Mouse (Mus musculus): ENCODE data around the gene Tex52.
A peak's percentile ranks its signal among the peaks of the same experiment; 100 is the strongest.

Gene Tex52

DNA sequence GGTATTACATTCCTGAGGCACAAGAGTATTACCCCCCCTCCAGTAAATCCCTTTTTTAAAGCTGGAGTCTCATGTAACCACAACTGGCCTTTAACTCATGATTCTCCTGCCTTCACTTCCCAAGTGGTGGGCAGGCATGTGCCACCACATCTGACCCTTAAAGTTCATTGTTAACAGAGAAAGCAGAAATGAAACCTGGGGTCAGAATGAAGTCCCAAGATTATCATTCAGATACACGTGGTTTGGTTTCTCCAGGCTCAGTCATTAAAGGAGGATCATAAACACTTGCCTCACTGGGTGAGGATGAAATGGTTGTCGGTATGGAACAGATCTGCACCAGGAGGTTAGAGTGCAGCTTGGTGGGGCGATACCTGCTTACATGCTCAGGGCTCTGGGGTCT, 6.0 kb downstream of the Tex52 start:
- DNase-seq, result no peak

DNA sequence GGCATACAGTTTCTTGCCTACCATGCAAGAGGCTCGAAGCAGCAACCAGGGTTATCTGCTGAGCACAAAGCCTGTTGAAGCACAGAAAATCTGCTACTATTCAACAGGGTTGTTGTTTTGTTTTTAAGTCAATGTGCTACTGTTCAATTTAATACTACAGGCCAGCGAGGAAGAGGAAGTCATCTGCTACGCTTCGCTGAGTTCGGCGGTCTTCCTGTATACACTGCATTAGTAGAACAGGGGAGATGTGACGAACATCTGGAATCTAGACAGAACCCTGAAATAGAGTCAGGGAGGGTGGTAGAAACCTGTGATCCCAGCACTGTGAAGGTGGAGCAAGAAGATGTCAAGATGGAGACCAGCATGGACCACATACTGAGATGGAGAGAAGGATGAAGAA, 8.5 kb downstream of the Tex52 start:
- no peak for DNase-seq

DNA sequence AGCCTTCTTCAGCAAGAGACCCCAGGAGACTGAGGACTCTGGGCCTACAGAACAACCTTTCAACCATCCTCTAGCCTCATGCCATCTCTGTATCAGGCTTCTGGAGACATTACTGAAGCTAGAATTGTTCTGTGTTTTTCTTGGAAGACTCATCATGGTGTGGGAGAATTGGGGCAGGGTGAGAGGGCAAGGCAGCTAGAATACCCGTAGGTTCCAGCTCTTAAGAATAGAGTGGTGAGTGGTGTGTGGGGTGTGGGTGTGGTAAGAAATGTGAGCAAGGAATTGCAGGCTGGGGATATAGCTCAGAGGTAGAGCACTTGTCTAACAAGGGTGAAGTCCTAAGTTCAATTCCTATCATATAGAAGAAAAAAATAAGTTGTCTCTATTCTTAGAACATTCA, 9.8 kb downstream of the Tex52 start:
- no peak for DNase-seq

DNA sequence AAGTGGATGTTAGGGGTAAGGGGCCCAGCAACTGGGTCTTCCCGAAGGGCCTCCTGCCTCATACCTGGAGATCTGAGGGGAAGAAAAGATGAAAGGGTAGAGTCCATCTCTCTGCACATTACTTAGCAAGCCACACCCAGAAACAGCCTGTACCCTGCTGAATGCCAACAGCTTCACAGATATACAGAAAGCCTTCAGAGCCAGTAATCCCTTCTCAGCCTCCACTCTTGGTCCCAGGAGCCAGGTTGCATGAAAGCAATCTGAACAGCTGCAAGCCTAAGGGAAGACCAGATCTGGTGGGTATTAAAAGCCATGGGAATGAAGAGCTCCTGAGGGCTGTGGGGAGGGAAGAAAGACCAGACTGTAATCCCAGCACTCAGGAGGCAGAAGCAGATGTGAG, 13.9 kb downstream of the Tex52 start:
- DNase-seq, result no peak

DNA sequence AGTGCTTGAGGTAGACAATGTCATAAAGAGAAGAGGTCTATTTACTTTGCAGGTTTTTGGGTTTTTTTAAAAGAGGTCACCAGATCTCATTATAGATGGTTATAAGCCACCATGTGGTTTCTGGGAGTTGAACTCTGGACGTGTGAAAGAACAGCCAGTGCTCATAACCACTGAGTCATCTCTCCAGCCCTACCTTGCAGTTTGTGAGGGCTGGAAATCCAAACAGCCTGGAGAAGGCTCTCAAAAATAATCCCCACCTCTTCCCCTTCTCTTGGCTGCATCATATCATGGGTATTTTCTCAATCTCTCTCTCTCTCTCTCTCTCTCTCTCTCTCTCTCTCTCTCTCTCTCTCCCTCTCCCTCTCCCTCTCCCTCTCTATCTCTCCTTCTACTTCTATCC, 15.4 kb downstream of the Tex52 start:
- DNase-seq, result no peak

DNA sequence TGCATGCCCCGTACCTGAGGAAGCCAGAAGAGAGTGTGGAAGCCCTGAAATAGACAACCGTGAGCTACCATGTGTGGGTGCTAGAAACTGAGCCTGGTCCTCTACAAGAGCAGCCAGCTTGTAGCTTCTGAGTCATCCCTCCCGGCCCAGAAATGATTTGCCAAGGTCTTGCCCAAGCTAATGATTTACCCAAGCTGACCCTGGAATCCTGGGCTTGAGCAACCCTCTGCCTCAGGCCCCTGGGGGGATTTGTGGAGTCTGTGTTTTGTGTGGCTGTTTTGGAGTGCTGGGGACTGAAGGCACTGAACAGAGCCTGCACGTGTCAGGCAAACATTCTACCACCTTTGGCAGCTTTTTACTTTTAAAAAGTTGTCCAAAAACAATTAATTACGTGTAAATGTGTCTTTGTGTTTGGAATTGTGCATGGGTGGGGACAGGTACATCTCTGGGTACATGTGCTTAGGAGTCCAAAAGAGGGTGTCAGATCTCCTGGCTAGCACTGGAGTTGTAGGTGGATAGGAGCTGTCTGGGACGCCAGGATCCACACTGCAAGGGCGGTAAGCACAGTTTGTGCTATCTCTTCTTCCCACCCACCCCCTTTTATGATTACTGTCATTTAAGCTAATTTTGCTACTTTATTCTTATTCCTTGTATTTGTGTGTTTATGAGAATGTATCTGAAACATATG, 22.5 kb downstream of the Tex52 start:
- DNase-seq, result no peak

DNA sequence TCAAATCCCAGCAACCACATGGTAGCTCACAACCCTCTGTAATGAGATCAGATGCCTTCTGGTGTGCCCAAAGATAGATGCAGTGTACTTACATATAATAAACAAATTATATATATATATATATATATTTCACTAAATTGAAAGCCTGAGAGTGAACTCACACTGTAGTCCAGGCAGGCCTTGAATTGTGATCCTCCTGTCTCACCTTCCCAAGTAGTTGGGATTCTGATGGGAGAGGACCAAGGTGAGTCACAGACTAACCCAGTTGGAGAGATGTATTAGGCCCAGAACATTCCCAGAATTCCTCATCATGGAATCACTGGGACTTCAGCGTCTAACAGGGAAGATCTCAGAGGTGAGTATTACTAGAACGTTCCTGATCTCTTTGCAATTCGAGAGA, 23.7 kb downstream of the Tex52 start, which contains the start of gene Nrip2:
Gene Nrip2 (plus strand): TSS at position 301 of the 400 bp plus-strand sequence.
- no peak for DNase-seq

DNA sequence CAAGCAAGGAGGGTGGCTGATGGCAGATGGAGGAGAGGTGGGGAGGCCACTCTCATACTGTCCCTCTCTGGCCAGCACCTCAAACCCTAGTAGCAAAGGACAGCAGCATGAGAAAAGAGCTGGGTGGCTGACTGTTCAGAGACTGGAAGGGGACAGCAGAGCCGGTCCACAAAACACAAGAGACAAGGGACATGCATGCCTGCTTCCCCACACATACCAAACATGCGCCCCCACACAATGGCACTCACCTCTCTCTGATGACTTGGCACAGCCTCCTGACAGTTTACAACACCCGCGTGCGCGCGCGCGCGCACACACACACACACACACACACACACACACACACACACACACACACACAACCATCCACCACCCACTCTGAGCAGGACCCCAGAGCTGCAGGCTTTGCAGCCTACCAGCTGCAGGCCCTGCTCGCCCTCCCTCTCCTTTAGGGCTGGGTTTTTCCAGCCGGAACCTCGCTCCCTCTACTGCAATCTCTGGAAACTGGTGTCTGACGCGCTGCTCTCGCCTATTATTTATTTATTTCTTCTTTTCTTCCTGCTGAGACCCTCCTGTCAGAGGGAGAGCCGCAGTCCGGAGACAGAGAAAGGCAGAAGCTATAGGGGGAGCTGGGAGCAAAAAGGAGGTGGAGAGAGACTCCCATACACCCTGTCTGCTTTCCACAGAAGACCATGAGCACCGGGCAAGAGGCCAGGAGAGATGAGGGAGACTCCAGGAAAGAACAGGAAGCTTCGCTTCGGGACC, 24.3 kb downstream of the Tex52 start:
- DNase-seq, result peak; percentile 36

DNA sequence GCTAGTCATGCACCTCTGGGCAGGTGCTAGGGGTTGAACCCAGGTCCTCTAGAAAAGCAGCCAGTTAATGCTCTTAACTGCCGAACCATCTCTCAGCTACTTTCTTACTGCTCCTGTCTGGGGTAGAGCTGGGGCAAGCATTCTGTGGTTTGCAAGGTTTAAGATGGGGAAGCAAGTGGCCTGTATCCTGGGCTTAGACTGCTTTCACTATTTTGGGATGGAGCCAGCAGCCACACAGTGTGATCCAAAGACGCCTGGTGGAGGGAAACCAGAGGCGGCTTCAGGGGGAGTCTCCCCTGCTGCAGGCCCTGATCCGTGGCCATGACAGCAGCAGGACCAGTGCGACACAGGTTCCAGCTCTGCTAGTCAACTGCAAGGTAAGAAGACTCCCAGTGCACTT, 29.5 kb downstream of the Tex52 start:
- no peak for DNase-seq

DNA sequence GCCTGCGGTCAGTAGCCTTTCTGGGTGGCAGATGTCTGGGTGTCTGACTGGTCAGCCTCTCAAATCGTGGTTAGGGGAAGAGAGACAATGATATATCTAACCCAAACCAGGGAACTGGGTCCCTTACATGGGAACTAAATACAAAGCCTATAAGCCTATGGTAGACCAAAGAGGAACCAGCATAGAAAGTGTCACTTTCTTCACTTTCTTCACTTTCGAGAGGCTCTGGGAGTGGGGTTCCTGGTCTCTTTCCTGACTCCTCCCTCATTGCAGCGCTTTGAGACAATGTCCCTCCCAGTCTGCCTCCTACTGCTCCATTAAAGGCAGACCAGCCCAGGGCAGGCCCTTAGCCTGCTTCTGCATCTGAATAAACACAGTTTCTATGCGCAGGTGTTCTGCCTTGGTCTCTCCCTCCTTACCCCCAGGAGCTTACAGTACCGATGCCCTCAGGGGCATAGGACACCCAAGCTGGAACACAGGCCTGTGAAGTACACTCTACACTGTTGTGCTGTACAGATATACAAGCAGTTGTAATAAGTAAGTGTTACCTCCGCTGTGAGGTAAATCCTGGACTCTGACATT, 33.4 kb downstream of the Tex52 start:
- no peak for DNase-seq

DNA sequence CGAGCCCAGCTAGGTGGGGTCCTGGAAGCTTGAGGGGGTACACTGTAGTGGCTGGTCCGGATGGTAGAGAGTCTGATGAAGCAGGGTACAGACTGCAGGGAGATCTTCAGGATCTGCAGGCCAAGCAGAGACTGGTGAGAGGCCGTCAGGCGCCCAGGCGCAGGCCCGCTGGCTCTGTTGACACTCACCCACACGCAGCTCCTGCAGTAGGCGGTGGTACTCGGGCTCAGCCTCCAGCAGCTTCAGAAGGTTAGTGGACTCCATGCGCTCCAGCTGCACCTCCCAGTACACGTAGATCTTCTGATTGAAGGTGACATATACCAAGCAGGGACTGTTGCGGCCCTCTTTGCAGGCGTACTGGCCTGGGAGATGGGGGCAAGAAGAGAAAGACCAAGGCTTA, 35.0 kb downstream of the Tex52 start:
- DNase-seq, result no peak

DNA sequence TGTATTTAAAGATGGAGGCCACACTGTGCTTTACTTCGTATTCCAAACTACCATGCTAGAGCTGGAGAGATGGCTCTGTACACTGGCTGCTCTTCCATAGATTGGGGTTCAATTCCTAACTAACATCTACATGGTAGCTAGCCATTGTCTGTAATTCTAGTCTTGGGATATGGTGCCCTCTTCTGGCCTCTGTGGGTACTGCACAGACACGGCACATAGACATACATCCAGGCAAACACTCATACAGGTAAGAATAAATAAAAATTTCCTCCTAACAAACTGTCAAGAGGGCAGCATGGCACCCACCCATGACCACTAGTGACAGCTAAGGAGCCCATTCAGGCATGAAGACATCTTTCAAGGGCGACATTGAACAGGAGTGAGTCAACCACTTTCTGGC, 35.9 kb downstream of the Tex52 start:
- DNase-seq, result peak; percentile 73

DNA sequence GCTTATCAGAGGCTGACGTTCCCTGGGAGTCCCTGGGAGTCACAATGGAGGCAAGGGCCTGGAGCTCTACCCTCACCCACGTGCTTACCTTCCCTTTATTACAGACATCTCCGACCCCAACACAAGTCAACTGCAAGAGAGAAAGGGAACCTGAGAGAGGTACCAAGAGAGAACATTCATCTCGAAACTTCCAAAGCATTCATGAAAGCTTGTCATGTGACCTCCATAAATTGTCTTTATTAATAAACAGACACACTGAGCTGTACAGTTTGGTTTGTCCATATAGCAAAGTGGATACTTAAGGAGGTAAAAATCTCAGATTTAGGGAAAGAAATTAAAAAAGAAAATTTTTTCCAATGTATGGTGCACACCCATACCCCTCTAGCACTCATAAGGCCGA, 40.9 kb downstream of the Tex52 start:
- DNase-seq, result no peak

DNA sequence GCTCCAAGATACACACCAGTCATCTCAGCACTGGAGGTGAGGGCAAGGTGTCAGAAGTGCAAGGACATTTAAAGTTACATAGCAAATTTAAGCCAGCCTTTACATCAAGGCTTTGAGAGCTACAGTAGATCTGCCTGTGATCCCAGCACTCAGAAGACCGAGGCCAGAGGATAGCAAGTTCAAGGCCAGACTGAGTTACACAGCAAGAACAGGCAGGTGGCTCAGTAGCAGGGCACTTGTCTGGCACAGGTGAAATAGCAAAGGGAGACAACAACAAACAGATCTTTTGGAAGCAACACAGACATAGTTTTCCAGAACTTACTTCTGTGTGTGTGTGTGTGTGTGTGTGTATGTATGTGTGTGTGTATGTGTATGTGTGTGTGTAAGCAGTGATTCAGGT, 42.8 kb downstream of the Tex52 start:
- DNase-seq, result no peak

DNA sequence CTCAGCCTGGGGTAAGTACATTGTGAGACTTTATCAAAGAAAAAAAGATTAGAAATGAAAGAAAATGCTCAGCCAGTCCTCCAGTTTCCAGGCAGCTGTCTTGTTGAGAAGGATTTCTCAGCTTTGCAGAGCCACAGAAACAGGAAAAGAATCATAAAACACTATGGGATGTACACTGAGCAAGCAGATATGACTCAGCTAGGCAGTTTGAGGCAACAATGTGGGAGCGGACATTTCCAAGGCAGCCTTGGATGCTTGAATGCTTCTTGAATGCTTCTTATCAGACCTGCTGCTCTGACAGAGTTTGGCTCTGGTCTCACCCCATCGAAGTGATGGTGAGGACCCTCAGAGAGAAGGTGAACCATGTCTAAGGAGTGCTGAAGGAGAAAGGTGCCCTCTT, 45.8 kb downstream of the Tex52 start:
- no peak for DNase-seq

DNA sequence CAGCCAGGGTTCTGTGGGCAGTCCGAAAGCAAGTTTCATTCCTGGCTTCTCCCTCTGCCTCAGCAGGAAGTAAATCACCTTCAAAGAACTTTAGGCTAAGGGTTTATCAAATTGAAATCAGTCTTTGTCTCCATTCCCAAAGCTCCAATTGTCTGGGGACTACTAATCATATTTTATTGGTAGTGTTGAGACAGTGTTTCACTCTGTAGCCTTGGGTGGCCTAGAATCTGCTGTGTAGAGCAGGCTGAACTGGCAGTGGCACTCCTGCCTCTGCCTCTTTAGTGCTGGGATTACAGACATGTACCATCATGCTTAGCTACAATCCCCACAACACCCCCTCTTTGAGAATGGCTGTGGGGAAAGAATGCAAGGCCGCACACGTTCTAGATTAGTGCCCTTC, 46.2 kb downstream of the Tex52 start:
- no peak for DNase-seq

DNA sequence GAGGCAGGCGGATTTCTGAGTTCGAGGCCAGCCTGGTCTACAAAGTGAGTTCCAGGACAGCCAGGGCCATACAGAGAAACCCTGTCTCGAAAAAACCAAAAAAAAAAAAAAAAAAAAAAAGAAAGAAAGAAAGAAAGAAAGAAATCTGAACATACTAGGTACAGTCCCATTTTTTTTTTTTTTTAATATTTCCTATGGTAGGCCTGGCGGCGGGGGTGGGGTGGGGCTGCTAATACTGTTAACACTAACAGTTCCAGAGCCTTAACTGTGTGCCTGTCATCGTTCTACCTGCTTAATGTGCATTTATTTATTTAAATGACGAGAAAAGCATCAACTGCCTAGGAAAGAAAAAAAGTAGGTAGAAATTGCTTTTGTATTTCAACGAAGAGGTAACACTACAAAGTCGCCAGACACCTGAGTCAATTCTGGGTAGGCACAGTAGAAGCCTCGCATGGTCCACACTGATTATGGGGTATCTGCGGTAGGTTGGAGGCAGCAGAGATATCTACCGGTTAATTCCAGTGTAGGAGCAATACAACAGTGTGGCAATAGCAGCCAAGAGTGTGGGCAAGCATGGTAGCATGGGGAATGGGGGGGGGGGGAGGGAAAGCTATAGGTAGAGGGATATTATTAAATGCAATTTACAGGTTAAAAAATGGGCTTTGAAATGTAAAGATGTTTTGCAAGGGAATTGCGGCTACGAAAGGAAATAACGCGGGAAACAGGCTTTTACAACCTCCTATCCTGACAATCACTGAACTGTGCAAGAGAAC, 48.4 kb downstream of the Tex52 start:
- no peak for DNase-seq

DNA sequence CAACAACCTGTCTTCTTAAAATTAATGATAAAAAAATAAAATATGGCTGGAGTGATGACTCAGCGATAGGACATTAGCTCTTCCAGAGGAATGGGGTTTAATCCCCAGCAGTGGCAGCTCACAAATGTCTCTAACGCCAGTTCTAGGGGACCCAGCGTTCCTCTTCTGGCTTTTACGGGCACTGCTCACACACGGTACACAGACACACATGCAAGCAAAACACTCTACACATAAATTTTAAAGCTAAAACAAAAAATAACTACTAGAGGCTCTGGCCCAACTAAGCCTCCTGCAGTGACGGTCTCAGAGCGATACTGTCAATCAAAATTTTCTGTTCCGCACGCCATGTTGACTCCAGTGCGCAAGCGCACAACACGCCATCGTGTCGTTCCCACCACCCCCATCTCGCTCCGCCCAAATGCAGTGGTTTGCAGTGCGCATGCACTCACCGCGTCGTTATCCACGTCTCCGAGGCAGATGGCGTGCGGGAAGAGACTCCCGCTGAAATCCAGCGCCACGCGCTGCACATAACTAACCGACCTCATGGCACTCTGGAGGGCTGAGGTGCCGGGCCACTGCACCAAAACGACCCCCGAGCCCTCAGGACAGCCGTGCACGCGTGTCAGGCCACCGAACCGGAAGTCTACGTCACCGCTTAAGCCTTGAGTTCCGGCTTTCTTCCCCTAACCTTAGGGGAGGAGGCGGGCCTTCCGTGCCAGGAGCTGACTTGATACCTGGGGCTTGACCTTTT, 49.2 kb downstream of the Tex52 start, which contains the start of gene Itfg2:
Gene Itfg2 (minus strand): TSS at position 663 of the 751 bp plus-strand sequence.
- peak; percentile 96 for DNase-seq

DNA sequence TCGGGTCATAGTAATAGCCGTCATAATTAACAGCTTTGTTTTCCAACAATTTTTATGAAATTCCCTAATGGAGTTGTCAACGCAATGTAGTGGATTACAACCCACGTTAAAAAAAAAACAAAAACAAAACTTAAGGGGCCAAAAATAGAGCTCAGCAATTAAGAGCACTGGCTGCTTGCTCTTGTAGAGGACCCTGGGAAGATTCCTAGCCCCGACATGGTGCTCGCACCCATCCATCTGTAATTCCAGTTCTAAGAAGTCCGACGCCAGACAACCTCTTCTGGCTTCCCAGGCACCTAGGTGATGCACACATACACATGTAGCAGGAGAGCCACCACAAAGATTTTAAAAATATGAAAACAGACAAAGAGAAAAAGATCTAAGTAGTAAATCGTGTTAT, 49.8 kb downstream of the Tex52 start:
- DNase-seq, result no peak

DNA sequence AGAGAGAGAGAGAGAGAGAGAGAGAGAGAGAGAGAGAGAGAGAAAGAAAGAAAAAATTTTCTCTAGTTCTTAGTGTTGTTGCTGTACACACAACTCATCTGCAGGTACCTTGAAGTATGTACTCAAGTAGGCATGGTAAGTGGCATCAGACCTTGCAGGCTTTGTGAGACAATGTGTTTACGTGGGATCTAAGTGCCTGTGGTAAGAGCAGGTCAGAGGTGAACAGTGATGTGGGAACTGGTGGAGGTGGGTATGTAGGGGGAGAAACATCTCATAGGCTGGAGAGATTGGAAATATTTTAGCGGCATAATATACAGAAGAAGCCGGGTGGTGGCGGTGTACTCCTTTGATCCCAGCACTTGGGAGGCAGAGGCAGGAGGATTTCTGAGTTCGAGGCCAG, 52.3 kb downstream of the Tex52 start:
- DNase-seq, result no peak

DNA sequence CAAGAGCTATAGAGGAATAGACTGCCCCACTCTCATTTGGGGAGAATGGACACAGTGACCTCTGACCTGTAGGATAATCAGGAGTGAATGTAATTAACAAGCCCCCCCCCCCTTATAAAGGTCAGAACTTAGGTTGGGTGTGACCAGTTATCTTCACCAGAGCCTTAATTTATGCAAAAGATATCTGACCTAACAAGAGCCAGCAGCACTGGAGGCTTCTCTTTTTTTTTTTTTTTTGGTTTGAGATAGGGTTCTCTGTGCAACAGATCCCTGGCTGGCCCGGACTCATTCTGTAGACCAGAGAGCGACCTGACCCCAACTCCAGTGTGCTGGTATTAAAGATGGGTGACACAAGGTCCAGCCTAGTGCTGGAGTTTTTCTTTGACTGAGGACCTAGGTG, 54.0 kb downstream of the Tex52 start:
- DNase-seq, result no peak

DNA sequence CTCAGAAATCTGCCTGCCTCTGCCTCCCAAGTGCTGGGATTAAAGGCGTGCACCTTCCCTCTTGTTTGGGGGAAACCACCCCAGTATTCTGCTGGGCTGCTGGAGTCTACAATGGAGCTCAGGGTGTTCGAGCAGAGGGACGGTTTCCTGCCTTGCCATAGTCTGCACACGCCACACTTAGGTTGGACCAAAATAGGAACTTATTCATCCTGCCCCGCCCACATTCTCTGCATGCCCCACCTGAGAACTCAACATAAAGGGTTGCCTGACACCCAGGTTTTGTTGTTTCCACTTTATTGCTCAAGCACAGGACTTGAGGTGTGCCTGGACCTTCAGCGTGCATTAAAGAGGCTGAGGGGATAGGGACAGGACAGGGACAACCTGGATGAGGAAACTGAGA, 54.6 kb downstream of the Tex52 start:
- no peak for DNase-seq

Measured in right cerebral cortex, postnatal 25 days (tissue).